Mouse (Mus musculus): ENCODE data around the gene Gm3625. TPM values are rescaled to one million over a fixed set of nuclear protein-coding genes. Genes with fewer than 3 reads are reported as not detected.

Gene Gm3625
- polyA plus RNA-seq (2014; fragmentation: Illumina TruSeq; extraction: RNeasy Lipid Tissue Mini Kit (QIAGEN cat#74804); ENCODE audit: low read depth, low replicate concordance) = not detected

GRCm38 (mm10) chr12:4592541-4593165 lies at the start of gene Gm3625, which contains the start of gene Itsn2:
Gm3625 (minus strand) TSS chr12:4592927.
Itsn2 (plus strand) TSS chr12:4592638.

Other genes starting within 250 kb of the Gm3625 start
- gene Ncoa1, start 115.7 kb downstream of the Gm3625 start, polyA plus RNA-seq (2014; fragmentation: Illumina TruSeq; extraction: RNeasy Lipid Tissue Mini Kit (QIAGEN cat#74804); ENCODE audit: low read depth, low replicate concordance) = 23.8 TPM
- 96.5 TPM for gene Itsn2, start 289 bp downstream of the Gm3625 start, polyA plus RNA-seq (2014; fragmentation: Illumina TruSeq; extraction: RNeasy Lipid Tissue Mini Kit (QIAGEN cat#74804); ENCODE audit: low read depth, low replicate concordance)
- gene Fam228a, start 145.5 kb upstream of the Gm3625 start, polyA plus RNA-seq (2014; fragmentation: Illumina TruSeq; extraction: RNeasy Lipid Tissue Mini Kit (QIAGEN cat#74804); ENCODE audit: low read depth, low replicate concordance) = 0.49 TPM
- 4.0 TPM for gene Pfn4, start 176.1 kb upstream of the Gm3625 start, polyA plus RNA-seq (2014; fragmentation: Illumina TruSeq; extraction: RNeasy Lipid Tissue Mini Kit (QIAGEN cat#74804); ENCODE audit: low read depth, low replicate concordance)
- 7.9 TPM for gene Fam228b, start 176.3 kb upstream of the Gm3625 start, polyA plus RNA-seq (2014; fragmentation: Illumina TruSeq; extraction: RNeasy Lipid Tissue Mini Kit (QIAGEN cat#74804); ENCODE audit: low read depth, low replicate concordance)
- gene Sf3b6, start 224.6 kb upstream of the Gm3625 start, polyA plus RNA-seq (2014; fragmentation: Illumina TruSeq; extraction: RNeasy Lipid Tissue Mini Kit (QIAGEN cat#74804); ENCODE audit: low read depth, low replicate concordance) = 272 TPM
- gene Fkbp1b, start 248.7 kb upstream of the Gm3625 start, polyA plus RNA-seq (2014; fragmentation: Illumina TruSeq; extraction: RNeasy Lipid Tissue Mini Kit (QIAGEN cat#74804); ENCODE audit: low read depth, low replicate concordance) = 1.3 TPM